In genomic region chr2:153651681-153652080, GRCm38 (mm10) we compare ENCODE assay signal across 21 mouse cellular contexts. TPM values are rescaled to one million over a fixed set of nuclear protein-coding genes. Genes with fewer than 3 reads are reported as not detected.
DNase-seq lines count a peak whose midpoint lies in the region; ATAC-seq and TF ChIP-seq lines count a peak whose summit lies in the region.
"Had no signal": no experiment of that assay in that cellular context is flagged by ENCODE, and none has a peak within 500 bp of the region (broad histone marks: within the 10 kb centered on the region; RNA-seq: fewer than 3 reads in every experiment).

No protein-coding gene starts in this region.

- peaks cover 20% of the 10 kb centered on the region for H3K27me3 ChIP-seq in forebrain, embryonic 10.5 days (ENCODE audit: poor library complexity, severe bottlenecking)
- no peaks in the 10 kb centered on the region for H3K27me3 ChIP-seq in forebrain, postnatal 0 days (ENCODE audit: insufficient read depth, low read length)
- no peaks in the 10 kb centered on the region for H3K27me3 ChIP-seq in megakaryocyte, embryonic 14.5 days (replicated peaks)
- H3K27me3 ChIP-seq: limb, embryonic 15.5 days had no signal

- no peak for ATAC-seq in forebrain, postnatal 0 days
- no peak for ATAC-seq in megakaryocyte, adult 5-6 weeks (ENCODE audit: poor library complexity, severe bottlenecking)
- no peak for ATAC-seq in erythroid progenitor cell, adult 5-6 weeks (replicated peaks; ENCODE audit: low FRiP score, poor library complexity, severe bottlenecking)
- ATAC-seq: forebrain, embryonic 16.5 days; liver, postnatal 0 days had no signal

- H3K9me3 ChIP-seq in forebrain, embryonic 10.5 days = no peaks in the 10 kb centered on the region
- H3K9me3 ChIP-seq in forebrain, postnatal 0 days (ENCODE audit: low read length) = no peaks in the 10 kb centered on the region
- no peaks in the 10 kb centered on the region for H3K9me3 ChIP-seq in megakaryocyte, embryonic 14.5 days
- H3K9me3 ChIP-seq: embryonic facial prominence, embryonic 12.5 days; limb, embryonic 15.5 days had no signal

- H3K9ac ChIP-seq in forebrain, postnatal 0 days = no peak overlapping the region
- H3K9ac ChIP-seq: embryonic facial prominence, embryonic 12.5 days; limb, embryonic 15.5 days; liver, postnatal 0 days had no signal

- 32% methylated on average over 3 of the region's 3 CpGs for WGBS in forebrain, embryonic 10.5 days
- WGBS in forebrain, postnatal 0 days = 59% methylated on average over 3 of the region's 3 CpGs

- H3K36me3 ChIP-seq in forebrain, embryonic 10.5 days (replicated peaks) = peaks cover 15% of the 10 kb centered on the region; the same call in 1 of the 2 replicates
- no peaks in the 10 kb centered on the region for H3K36me3 ChIP-seq in forebrain, postnatal 0 days (ENCODE audit: insufficient read depth)
- H3K36me3 ChIP-seq in megakaryocyte, embryonic 14.5 days (replicated peaks; ENCODE audit: low read length) = peaks cover 45% of the 10 kb centered on the region
- H3K36me3 ChIP-seq: embryonic facial prominence, embryonic 12.5 days; limb, embryonic 15.5 days had no signal

- H3K4me2 ChIP-seq in forebrain, postnatal 0 days (ENCODE audit: low read depth) = no peak overlapping the region
- H3K4me2 ChIP-seq: limb, embryonic 15.5 days had no signal

- H3K27ac ChIP-seq in forebrain, embryonic 10.5 days = peak overlapping the region; percentile 44; the same call in 1 of the 2 replicates
- H3K27ac ChIP-seq in forebrain, postnatal 0 days (ENCODE audit: low read depth, low read length) = no peak overlapping the region
- H3K27ac ChIP-seq: embryonic facial prominence, embryonic 12.5 days; layer of hippocampus, adult 2 months; limb, embryonic 15.5 days had no signal

- no peak for DNase-seq in forebrain, embryonic 10.5 days (ENCODE audit: extremely low spot score, low spot score)
- DNase-seq in forebrain, postnatal 0 days = no peak
- DNase-seq in embryo, embryonic 10.5 days (ENCODE audit: low spot score) = peak; percentile 40
- peak; percentile 73 for DNase-seq in retina, embryonic 14.5 days (ENCODE audit: low spot score)
- DNase-seq in testis, postnatal 14 days (ENCODE audit: low spot score) = no peak
- DNase-seq: adrenal gland, adult 2 months; cerebellum, postnatal 10 days; gastrocnemius, postnatal 36 days; kidney, adult 8-10 months; liver, postnatal 0 days; lung, postnatal 10 days had no signal

- no peak for TF ChIP-seq CTCF in forebrain, postnatal 0 days (IDR thresholded peaks at IDR 0.05; ENCODE audit: low read depth)

- peaks cover 50% of the 10 kb centered on the region for H3K4me1 ChIP-seq in forebrain, embryonic 10.5 days
- H3K4me1 ChIP-seq in forebrain, postnatal 0 days (ENCODE audit: insufficient read depth) = no peaks in the 10 kb centered on the region
- peaks cover 73% of the 10 kb centered on the region for H3K4me1 ChIP-seq in megakaryocyte, embryonic 14.5 days

- no peak overlapping the region for H3K4me3 ChIP-seq in forebrain, embryonic 10.5 days
- H3K4me3 ChIP-seq in forebrain, postnatal 0 days (ENCODE audit: low read depth, low read length) = no peak overlapping the region
- peak overlapping the region; percentile 42 for H3K4me3 ChIP-seq in megakaryocyte, embryonic 14.5 days (replicated peaks)
- H3K4me3 ChIP-seq: embryonic facial prominence, embryonic 12.5 days; layer of hippocampus, adult 2 months; limb, embryonic 15.5 days had no signal

RNA-seq across cellular contexts. Expression of gene Dnmt3b, which starts 2.4 kb away (rescaled TPM):
- polyA plus RNA-seq in forebrain, embryonic 10.5 days (2016; fragmentation: Nextera tagmentation; extraction: Ambion mirVana) = 24.8 and 26.9 TPM in 2 replicates
- total RNA-seq in forebrain, postnatal 0 days (2014; rRNA removed) = 1.9 and 3.9 TPM in 2 replicates
- 1.3 and 1.9 TPM in 2 replicates for polyA plus RNA-seq in forebrain, postnatal 0 days (2015; fragmentation: Nextera tagmentation; extraction: Ambion mirVana)
- 20.5 and 26.4 TPM in 2 replicates for polyA plus RNA-seq in megakaryocyte, embryonic 14.5 days (2012; ENCODE audit: insufficient read depth, low replicate concordance)
- total RNA-seq in megakaryocyte, adult 5-6 weeks (2015) = 1.3 and 2.5 TPM in 2 replicates
- total RNA-seq in megakaryocyte, adult 5-6 weeks (2017) = 2.8 and 3.6 TPM in 2 replicates
- total RNA-seq in erythroid progenitor cell, adult 5-6 weeks (2015; ENCODE audit: low replicate concordance) = 0.36 TPM in 1 of 2 replicates, not detected in the other
- total RNA-seq in erythroid progenitor cell, adult 5-6 weeks (2017; ENCODE audit: low replicate concordance) = 0.98 and 1.4 TPM in 2 replicates

RNA-seq across cellular contexts. Expression of gene Commd7, which starts 19.1 kb away (rescaled TPM):
- 66.2 and 71.8 TPM in 2 replicates for polyA plus RNA-seq in forebrain, embryonic 10.5 days (2016; fragmentation: Nextera tagmentation; extraction: Ambion mirVana)
- total RNA-seq in forebrain, postnatal 0 days (2014; rRNA removed) = 39.2 and 46.4 TPM in 2 replicates
- polyA plus RNA-seq in forebrain, postnatal 0 days (2015; fragmentation: Nextera tagmentation; extraction: Ambion mirVana) = 105 and 116 TPM in 2 replicates
- polyA plus RNA-seq in megakaryocyte, embryonic 14.5 days (2012; ENCODE audit: insufficient read depth, low replicate concordance) = 17.9 and 24.1 TPM in 2 replicates
- 41.6 and 47.2 TPM in 2 replicates for total RNA-seq in megakaryocyte, adult 5-6 weeks (2015)
- total RNA-seq in megakaryocyte, adult 5-6 weeks (2017) = 30.3 and 34.1 TPM in 2 replicates
- 3.6 and 7.5 TPM in 2 replicates for total RNA-seq in erythroid progenitor cell, adult 5-6 weeks (2015; ENCODE audit: low replicate concordance)
- 2.0 and 6.7 TPM in 2 replicates for total RNA-seq in erythroid progenitor cell, adult 5-6 weeks (2017; ENCODE audit: low replicate concordance)

RNA-seq across cellular contexts. Expression of gene Dnmt3c, which starts 44.8 kb away (rescaled TPM):
- 0.07 TPM in 1 of 2 replicates, not detected in the other for polyA plus RNA-seq in forebrain, embryonic 10.5 days (2016; fragmentation: Nextera tagmentation; extraction: Ambion mirVana)
- total RNA-seq in forebrain, postnatal 0 days (2014; rRNA removed) = not detected in 2 replicates
- polyA plus RNA-seq in forebrain, postnatal 0 days (2015; fragmentation: Nextera tagmentation; extraction: Ambion mirVana) = not detected in 2 replicates
- 0.18 TPM in 1 of 2 replicates, not detected in the other for polyA plus RNA-seq in megakaryocyte, embryonic 14.5 days (2012; ENCODE audit: insufficient read depth, low replicate concordance)
- total RNA-seq in megakaryocyte, adult 5-6 weeks (2015) = not detected in 2 replicates
- total RNA-seq in megakaryocyte, adult 5-6 weeks (2017) = not detected in 2 replicates
- not detected in 2 replicates for total RNA-seq in erythroid progenitor cell, adult 5-6 weeks (2015; ENCODE audit: low replicate concordance)
- total RNA-seq in erythroid progenitor cell, adult 5-6 weeks (2017; ENCODE audit: low replicate concordance) = 0.90 TPM in 1 of 2 replicates, not detected in the other
- total RNA-seq: adrenal gland, adult 2 months; gastrocnemius, postnatal 36 days; heart, adult 8-10 months; left cerebral cortex, postnatal 25 days had no signal
- polyA plus RNA-seq: embryonic facial prominence, embryonic 12.5 days; forebrain, embryonic 16.5 days; neural tube, embryonic 11.5 days had no signal

Comparison
In these comparisons a context has a peak if more than half of its experiments do, and no peak if none do; other contexts are left out.
1. DNase-seq: peak in embryo, embryonic 10.5 days (single experiment) and retina, embryonic 14.5 days (single experiment); none in forebrain, embryonic 10.5 days (single experiment), forebrain, postnatal 0 days (single experiment) and testis, postnatal 14 days (single experiment).